ENCODE assay signal across 16 mouse cellular contexts in the genomic region with DNA sequence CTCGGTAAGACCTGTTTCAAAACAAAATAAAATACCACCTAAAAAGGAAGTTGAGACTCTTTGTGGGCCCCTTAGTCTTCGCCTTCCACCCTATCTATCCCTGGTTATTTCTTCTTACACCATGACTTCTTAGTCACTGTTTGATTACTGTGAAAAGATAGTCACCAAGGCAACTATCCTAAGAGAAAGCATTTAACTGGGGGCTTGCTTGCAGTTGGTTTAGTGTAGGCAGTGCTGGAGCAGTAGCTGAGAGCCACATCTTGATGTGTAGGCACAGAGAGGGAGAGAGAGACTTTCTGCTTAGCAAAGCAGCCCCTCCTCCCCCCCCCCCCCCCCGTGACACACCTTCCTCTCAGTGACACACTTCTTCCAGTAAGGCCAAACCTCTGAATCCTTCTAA. TPM values are rescaled to one million over a fixed set of nuclear protein-coding genes. Genes with fewer than 3 reads are reported as not detected.
A peak's percentile ranks its signal among the peaks of the same experiment; 100 is the strongest.
DNase-seq lines count a peak whose midpoint lies in the region; ATAC-seq and TF ChIP-seq lines count a peak whose summit lies in the region.
"Had no signal": no experiment of that assay in that cellular context is flagged by ENCODE, and none has a peak within 500 bp of the region (broad histone marks: within the 10 kb centered on the region; RNA-seq: fewer than 3 reads in every experiment).

No protein-coding gene starts in this region.

- H3K27me3 ChIP-seq in intestine, postnatal 0 days (replicated peaks; ENCODE audit: control insufficient read depth, insufficient read depth, low read length): no peaks in the 10 kb centered on the region
- H3K27me3 ChIP-seq in stomach, postnatal 0 days (ENCODE audit: control insufficient read depth, insufficient read depth, low read length): no peaks in the 10 kb centered on the region

- no peaks in the 10 kb centered on the region for H3K9me3 ChIP-seq in intestine, postnatal 0 days (ENCODE audit: control insufficient read depth)
- H3K9me3 ChIP-seq in stomach, postnatal 0 days (ENCODE audit: control insufficient read depth, low read length): no peaks in the 10 kb centered on the region

- H3K4me1 ChIP-seq in intestine, postnatal 0 days (replicated peaks; ENCODE audit: control insufficient read depth, insufficient read depth, low read length): no peaks in the 10 kb centered on the region
- no peaks in the 10 kb centered on the region for H3K4me1 ChIP-seq in stomach, postnatal 0 days (replicated peaks; ENCODE audit: control insufficient read depth, insufficient read depth)

- no peak overlapping the region for H3K27ac ChIP-seq in intestine, postnatal 0 days (ENCODE audit: low read depth, low read length)
- no peak overlapping the region for H3K27ac ChIP-seq in stomach, postnatal 0 days (replicated peaks)
- H3K27ac ChIP-seq: hindbrain, embryonic 14.5 days had no signal

- H3K36me3 ChIP-seq in intestine, postnatal 0 days (ENCODE audit: control insufficient read depth, insufficient read depth): no peaks in the 10 kb centered on the region
- no peaks in the 10 kb centered on the region for H3K36me3 ChIP-seq in stomach, postnatal 0 days (ENCODE audit: control insufficient read depth, insufficient read depth, low read length)

- peak; percentile 54; the same call in 1 of the 2 replicates for ATAC-seq in intestine, postnatal 0 days
- ATAC-seq in stomach, postnatal 0 days (ENCODE audit: low FRiP score, low TSS enrichment): peak; percentile 75
- ATAC-seq: forebrain, postnatal 0 days had no signal

- TF ChIP-seq EP300 in stomach, postnatal 0 days (optimal IDR thresholded peaks at IDR 0.05): no peak

- WGBS in intestine, postnatal 0 days: 42% methylated on average over 2 of the region's 3 CpGs
- WGBS in stomach, postnatal 0 days: 25% methylated on average over 3 of the region's 3 CpGs

- no peak overlapping the region for H3K4me2 ChIP-seq in intestine, postnatal 0 days (replicated peaks; ENCODE audit: low read depth)
- no peak overlapping the region for H3K4me2 ChIP-seq in stomach, postnatal 0 days (replicated peaks; ENCODE audit: low read depth)
- H3K4me2 ChIP-seq: heart, embryonic 11.5 days; hindbrain, embryonic 14.5 days had no signal

- no peak for TF ChIP-seq CTCF in intestine, postnatal 0 days (IDR thresholded peaks at IDR 0.05; ENCODE audit: low read depth)
- no peak for TF ChIP-seq CTCF in stomach, postnatal 0 days (IDR thresholded peaks at IDR 0.05; ENCODE audit: low read depth)

- DNase-seq in layer of hippocampus, adult 9-11 months: peak; percentile 28
- DNase-seq in layer of hippocampus, adult 11-12 months (ENCODE audit: low spot score): no peak
- peak; percentile 13 for DNase-seq in c-Kit-positive CD71-negative TER-119-negative erythroid progenitor cells, embryonic 14.5 days (ENCODE audit: low read depth)
- DNase-seq in stomach, postnatal 0 days (ENCODE audit: low spot score): peak; percentile 61
- DNase-seq in kidney, adult 18-20 months: no peak
- no peak for DNase-seq in adipocyte (ENCODE audit: low spot score)
- no peak for DNase-seq in thymus, adult 18-20 months
- DNase-seq: adrenal gland, postnatal 36 days; forebrain, postnatal 0 days; heart, postnatal 14 days; kidney, adult 2 months; kidney, postnatal 14 days; spleen, adult 18-20 months had no signal

- H3K9ac ChIP-seq in intestine, postnatal 0 days (ENCODE audit: low read depth, low read length): no peak overlapping the region
- no peak overlapping the region for H3K9ac ChIP-seq in stomach, postnatal 0 days (ENCODE audit: low read length)
- H3K9ac ChIP-seq: forebrain, postnatal 0 days; hindbrain, embryonic 14.5 days had no signal

- H3K4me3 ChIP-seq in intestine, postnatal 0 days (ENCODE audit: low read depth, low read length): no peak overlapping the region
- no peak overlapping the region for H3K4me3 ChIP-seq in stomach, postnatal 0 days (ENCODE audit: low read depth, low read length)

RNA-seq across cellular contexts. Expression of gene Plekhg3, which starts 29.8 kb away (rescaled TPM):
- polyA plus RNA-seq in intestine, postnatal 0 days (2015; fragmentation: Nextera tagmentation; extraction: Ambion mirVana): 5.7 and 7.5 TPM in 2 replicates
- polyA plus RNA-seq in stomach, postnatal 0 days (2015; fragmentation: Nextera tagmentation; extraction: Ambion mirVana): 5.7 and 6.4 TPM in 2 replicates

Comparison
In these comparisons a context has a peak if more than half of its experiments do, and no peak if none do; other contexts are left out.
1. DNase-seq: peak in layer of hippocampus, adult 9-11 months (single experiment), c-Kit-positive CD71-negative TER-119-negative erythroid progenitor cells, embryonic 14.5 days (single experiment) and stomach, postnatal 0 days (single experiment); none in layer of hippocampus, adult 11-12 months (single experiment), kidney, adult 18-20 months (single experiment), adipocyte (single experiment) and thymus, adult 18-20 months (0 of 2).